Mouse (Mus musculus) E14TG2a.4 (cell line): ENCODE measurements around the gene Depdc5.

Experiments
- CTCF ChIP-seq: conservative IDR thresholded peaks from 2 replicates; pipeline ENCODE4 v1.5.1; 2014; ENCODE audit warnings: low read length
- POU5F1 ChIP-seq: IDR thresholded peaks from 2 replicates; pipeline ENCODE4 v1.6.1; 2014; ENCODE audit warnings: low read length, borderline replicate concordance

- no peak for TF ChIP-seq CTCF
- no peak for TF ChIP-seq POU5F1
Measured at GRCm38 (mm10) chr5:33002781-33003180, 139.3 kb downstream of the Depdc5 start.
